Mouse (Mus musculus) heart, postnatal 14 days (tissue): ENCODE measurements at regions not wholly inside any gene's neighbourhood (a gene's known extent, or its start where the extent isn't known, plus 50 kb on each side); places are given as distances from the start of the nearest gene placed in this dataset.
"Not testable (repeated sequence)": the region's sequence is repeated elsewhere in the genome, so short reads cannot be mapped to it uniquely, and the experiment has no call there.

ENCODE experiments used
- DNase-seq, 2 experiments: peaks; one replicate each; pipeline ENCODE4 v3.0.0; 2021 to 2022
- intact Hi-C: fragments of 180-260 bp; cut with DNase I; formaldehyde crosslinking; loops from one replicate; pipeline ENCODE4 v1.15.1; 2025

GRCm38 (mm10) chr3:17659988-17660387, 288.2 kb upstream of the Cypt12 start:
- intact Hi-C loops, DNase-seq: not testable (repeated sequence)

DNA sequence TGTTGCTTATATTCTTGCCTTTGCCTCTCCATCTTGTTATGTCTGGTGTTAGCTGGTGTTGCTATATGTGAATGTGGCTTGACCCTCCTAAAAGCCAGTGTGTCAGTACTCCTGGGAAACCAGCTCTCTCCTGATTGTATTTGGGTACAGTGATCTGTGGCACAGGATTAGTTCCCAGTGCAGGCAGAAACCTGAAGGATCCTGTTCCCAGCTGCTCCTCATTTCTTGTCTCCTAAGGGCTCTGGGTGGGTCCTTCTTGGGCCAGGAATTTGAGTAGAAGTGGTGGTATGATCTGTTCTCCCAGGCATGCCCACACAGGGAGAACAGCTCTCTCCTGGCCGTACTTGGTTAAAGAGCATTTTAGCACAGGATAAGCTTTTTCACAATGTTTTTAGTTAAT, 286.2 kb upstream of the Cypt12 start:
- intact Hi-C loops, result no loop called here

DNA sequence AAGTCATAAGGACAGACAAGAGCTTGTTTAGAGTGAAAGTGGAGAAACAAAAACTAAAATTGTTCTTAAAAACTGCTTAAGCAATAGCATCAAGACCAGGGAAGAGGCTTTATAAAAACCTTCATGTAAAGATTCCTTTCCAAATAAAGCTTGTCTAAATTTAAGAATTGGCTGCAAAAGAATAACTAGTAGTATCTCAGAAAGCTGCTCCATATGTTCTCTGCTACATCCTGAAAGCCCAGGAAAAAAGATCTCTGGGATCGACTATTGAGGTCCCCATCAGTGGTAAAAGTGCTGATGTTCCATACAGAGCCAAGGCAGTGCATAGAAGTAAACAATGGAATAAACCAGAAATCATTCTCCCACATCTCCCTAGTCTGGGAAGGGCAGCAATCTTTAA, 281.2 kb upstream of the Cypt12 start:
- DNase-seq, result no peak
- intact Hi-C loops, result no loop called here

More for the DNA sequence above, 286.2 kb upstream of the Cypt12 start:
- no peak for DNase-seq

- DNase-seq, result no peak
- intact Hi-C loops, result no loop called here
Observed at GRCm38 (mm10) chr3:17668839-17669238, 279.4 kb upstream of the Cypt12 start.
